Mouse (Mus musculus) megakaryocyte, embryonic 14.5 days (primary cell): ENCODE measurements around the gene Cct3.

Experiments used
- FLI1 ChIP-seq: IDR thresholded peaks from 2 replicates; pipeline ENCODE4 v1.6.1; 2012; ENCODE audit warnings: low read length, inconsistent platforms, mixed read lengths
- GATA1 ChIP-seq: IDR thresholded peaks from 3 replicates; pipeline ENCODE4 v1.6.1; 2012; ENCODE audit warnings: mixed read lengths, low read length, inconsistent platforms, borderline replicate concordance

DNA sequence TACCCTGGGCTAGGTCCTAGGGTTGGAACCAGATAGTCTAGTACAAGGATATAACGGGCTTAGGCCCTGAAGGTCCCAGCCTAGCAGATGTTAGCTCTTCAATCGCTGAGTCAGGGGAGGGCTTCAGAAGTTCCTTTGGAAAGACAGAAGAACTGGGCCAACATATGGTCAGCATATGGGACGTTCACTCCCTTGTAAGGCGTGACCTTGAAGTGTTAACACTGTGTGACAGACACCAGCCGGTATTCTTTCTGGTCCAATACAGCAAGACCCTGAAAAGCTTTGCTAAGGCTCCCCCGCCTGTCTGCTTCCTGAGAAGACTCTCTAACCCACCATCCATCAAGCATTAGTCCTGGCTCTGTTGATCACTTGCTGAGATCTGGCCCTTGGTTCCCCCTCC lies 41.0 kb upstream of the Cct3 start:
- TF ChIP-seq GATA1 (no peak), FLI1 (no peak)
